Mouse (Mus musculus): Measurements from ENCODE around the gene A930018P22Rik. TPM values are rescaled to one million over a fixed set of nuclear protein-coding genes. Genes with fewer than 3 reads are reported as not detected.
"Not testable (repeated sequence)": the region's sequence is repeated elsewhere in the genome, so short reads cannot be mapped to it uniquely, and the experiment has no call there.

The A930018P22Rik gene
- polyA plus RNA-seq, 1 experiment from 2014 or later: 0.22 TPM

GRCm38 (mm10) chr2:104111170-104111797 is 11.3 kb upstream of the A930018P22Rik start:
- not testable (repeated sequence) for H3K36me3 ChIP-seq (ENCODE audit: control insufficient read depth, insufficient read depth, low read length); H3K9me3 ChIP-seq (replicated peaks; ENCODE audit: control insufficient read depth, low read length); H3K27ac ChIP-seq (ENCODE audit: low read length); H3K4me3 ChIP-seq (replicated peaks; ENCODE audit: low read length); H3K4me1 ChIP-seq (ENCODE audit: control insufficient read depth, insufficient read depth, low read length); ATAC-seq (ENCODE audit: insufficient read depth, low FRiP score); H3K4me2 ChIP-seq (ENCODE audit: low read depth, low read length); H3K27me3 ChIP-seq (ENCODE audit: control insufficient read depth, insufficient read depth, low read length); H3K9ac ChIP-seq (ENCODE audit: low read length)
- WGBS: no CpG with 5 or more reads among the region's 1 CpGs

- H3K4me3 ChIP-seq (replicated peaks; ENCODE audit: low read length); H3K4me1 ChIP-seq (ENCODE audit: control insufficient read depth, insufficient read depth, low read length); H3K36me3 ChIP-seq (ENCODE audit: control insufficient read depth, insufficient read depth, low read length); H3K9me3 ChIP-seq (replicated peaks; ENCODE audit: control insufficient read depth, low read length); H3K27me3 ChIP-seq (ENCODE audit: control insufficient read depth, insufficient read depth, low read length); H3K4me2 ChIP-seq (ENCODE audit: low read depth, low read length); ATAC-seq (ENCODE audit: insufficient read depth, low FRiP score); H3K27ac ChIP-seq (ENCODE audit: low read length); H3K9ac ChIP-seq (ENCODE audit: low read length): not testable (repeated sequence)
These were observed 9.0 kb upstream of the A930018P22Rik start for GRCm38 (mm10) chr2:104113563-104113962.

GRCm38 (mm10) chr2:104114898-104115297 is 7.7 kb upstream of the A930018P22Rik start:
- Histone ChIP-seq H3K27ac (ENCODE audit: low read length) (no peak overlapping the region), H3K4me3 (replicated peaks; ENCODE audit: low read length) (no peak overlapping the region), H3K9me3 (replicated peaks; ENCODE audit: control insufficient read depth, low read length) (no peaks in the 10 kb centered on the region), H3K4me1 (ENCODE audit: control insufficient read depth, insufficient read depth, low read length) (no peaks in the 10 kb centered on the region), H3K4me2 (ENCODE audit: low read depth, low read length) (no peak overlapping the region), H3K9ac (ENCODE audit: low read length) (no peak overlapping the region), H3K36me3 (ENCODE audit: control insufficient read depth, insufficient read depth, low read length) (no peaks in the 10 kb centered on the region), H3K27me3 (ENCODE audit: control insufficient read depth, insufficient read depth, low read length) (no peaks in the 10 kb centered on the region)
- WGBS: 79% methylated on average over 3 of the region's 3 CpGs
- ATAC-seq (ENCODE audit: insufficient read depth, low FRiP score): no peak

DNA sequence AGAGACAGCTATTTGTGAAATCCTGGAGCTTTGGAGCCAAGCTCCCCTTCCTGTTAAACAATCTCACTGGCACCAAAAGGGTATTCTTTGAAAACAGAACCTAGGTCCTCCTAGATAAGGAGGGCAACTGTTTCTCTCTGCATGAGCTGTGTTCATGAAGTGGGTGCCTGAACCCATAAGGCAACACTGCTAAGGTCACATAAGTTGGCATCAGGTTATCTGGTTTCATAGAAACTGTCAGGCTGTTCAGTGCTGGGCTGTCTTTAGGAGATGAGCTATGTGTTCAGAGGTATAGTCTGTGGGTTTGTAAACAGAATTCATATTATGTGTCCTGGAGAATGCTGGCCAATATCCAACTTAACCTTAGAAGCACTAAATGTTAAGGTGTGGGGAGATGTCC is 5.4 kb upstream of the A930018P22Rik start:
- H3K27me3 ChIP-seq (ENCODE audit: control insufficient read depth, insufficient read depth, low read length); H3K9ac ChIP-seq (ENCODE audit: low read length); H3K27ac ChIP-seq (ENCODE audit: low read length); H3K4me3 ChIP-seq (replicated peaks; ENCODE audit: low read length); H3K4me1 ChIP-seq (ENCODE audit: control insufficient read depth, insufficient read depth, low read length); H3K36me3 ChIP-seq (ENCODE audit: control insufficient read depth, insufficient read depth, low read length); ATAC-seq (ENCODE audit: insufficient read depth, low FRiP score); H3K4me2 ChIP-seq (ENCODE audit: low read depth, low read length); H3K9me3 ChIP-seq (replicated peaks; ENCODE audit: control insufficient read depth, low read length): not testable (repeated sequence)

GRCm38 (mm10) chr2:104119097-104119496 is 3.5 kb upstream of the A930018P22Rik start:
- ATAC-seq (ENCODE audit: insufficient read depth, low FRiP score): no peak
- WGBS: 53% methylated on average over 1 of the region's 1 CpGs
- no peaks in the 10 kb centered on the region for H3K9me3 ChIP-seq (replicated peaks; ENCODE audit: control insufficient read depth, low read length)

DNA sequence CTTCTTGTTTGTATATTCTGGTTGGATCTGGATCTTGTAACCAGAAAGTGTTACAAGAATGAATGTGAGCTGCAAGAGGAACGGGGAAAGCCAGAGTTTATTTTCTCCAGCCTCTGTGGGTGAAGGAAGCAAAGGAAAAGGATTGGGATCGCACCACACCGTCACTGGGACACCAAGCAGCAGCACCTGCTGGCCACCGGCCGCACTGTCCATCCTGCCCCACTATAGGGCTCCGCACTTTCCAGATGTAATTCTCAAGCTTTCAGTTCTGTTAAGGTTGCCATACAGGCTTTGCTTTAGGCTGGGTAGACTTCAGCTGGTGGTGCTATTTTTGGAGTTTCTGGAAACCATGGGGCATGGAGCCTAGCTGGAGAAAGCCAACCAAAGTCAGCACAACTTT is 2.3 kb upstream of the A930018P22Rik start:
- Histone ChIP-seq H3K4me1 (ENCODE audit: control insufficient read depth, insufficient read depth, low read length) (peaks cover 13% of the 10 kb centered on the region), H3K36me3 (ENCODE audit: control insufficient read depth, insufficient read depth, low read length) (no peaks in the 10 kb centered on the region), H3K4me3 (replicated peaks; ENCODE audit: low read length) (no peak overlapping the region), H3K9me3 (replicated peaks; ENCODE audit: control insufficient read depth, low read length) (no peaks in the 10 kb centered on the region), H3K27me3 (ENCODE audit: control insufficient read depth, insufficient read depth, low read length) (no peaks in the 10 kb centered on the region), H3K9ac (ENCODE audit: low read length) (no peak overlapping the region), H3K27ac (ENCODE audit: low read length) (peak overlapping the region; percentile 25; the same call in 1 of the 2 replicates), H3K4me2 (ENCODE audit: low read depth, low read length) (no peak overlapping the region)
- 45% methylated on average over 6 of the region's 6 CpGs for WGBS
- ATAC-seq (ENCODE audit: insufficient read depth, low FRiP score): no peak

More at GRCm38 (mm10) chr2:104119097-104119496, 3.5 kb upstream of the A930018P22Rik start:
- Histone ChIP-seq H3K4me3 (replicated peaks; ENCODE audit: low read length) (no peak overlapping the region), H3K27ac (ENCODE audit: low read length) (no peak overlapping the region), H3K27me3 (ENCODE audit: control insufficient read depth, insufficient read depth, low read length) (no peaks in the 10 kb centered on the region), H3K9ac (ENCODE audit: low read length) (no peak overlapping the region), H3K4me2 (ENCODE audit: low read depth, low read length) (no peak overlapping the region), H3K4me1 (ENCODE audit: control insufficient read depth, insufficient read depth, low read length) (peaks cover 13% of the 10 kb centered on the region), H3K36me3 (ENCODE audit: control insufficient read depth, insufficient read depth, low read length) (no peaks in the 10 kb centered on the region)

DNA sequence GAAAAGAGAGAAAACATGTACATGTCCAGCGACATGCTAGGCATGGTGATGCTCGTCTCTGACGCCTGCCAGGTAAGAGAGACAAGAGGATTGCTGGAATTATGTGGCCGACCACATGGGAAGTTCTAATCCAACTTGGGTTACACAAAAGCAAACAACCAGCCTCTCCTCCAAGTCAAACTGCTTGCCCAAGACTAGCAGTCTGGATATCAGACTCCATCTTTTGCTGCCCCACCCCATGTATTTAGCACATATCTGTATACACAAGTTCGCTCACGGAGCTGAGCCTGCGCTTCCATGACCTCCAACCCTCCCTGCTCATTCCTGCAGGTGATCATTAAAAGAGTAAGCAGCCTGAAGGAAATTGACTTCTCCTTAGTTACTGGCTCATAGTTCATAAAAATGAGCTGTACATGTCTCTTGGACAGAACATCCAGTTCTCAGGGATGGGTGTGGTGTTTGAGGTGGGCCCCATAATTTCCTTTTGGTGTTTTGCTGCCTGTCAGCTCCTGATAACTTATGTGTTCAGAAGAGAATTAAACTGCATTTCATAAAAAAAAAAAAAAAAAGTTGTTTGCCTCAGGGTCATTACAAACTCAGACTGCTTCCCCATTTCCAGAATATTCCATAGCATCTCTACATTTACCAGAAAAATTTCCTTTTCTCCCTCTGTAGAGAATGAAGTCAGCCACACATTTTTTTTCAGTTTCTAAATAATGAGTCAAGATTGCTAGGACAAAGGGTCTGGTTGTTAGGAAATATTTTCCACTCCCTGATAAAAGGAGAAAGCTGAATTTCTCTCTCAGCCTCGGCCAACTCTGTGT is 676 bp upstream of the A930018P22Rik start:
- H3K4me1 ChIP-seq (ENCODE audit: control insufficient read depth, insufficient read depth, low read length): peaks cover 13% of the 10 kb centered on the region
- peak overlapping the region; percentile 93 for H3K4me2 ChIP-seq (ENCODE audit: low read depth, low read length)
- H3K4me3 ChIP-seq (replicated peaks; ENCODE audit: low read length): peak overlapping the region; percentile 72
- no peaks in the 10 kb centered on the region for H3K27me3 ChIP-seq (ENCODE audit: control insufficient read depth, insufficient read depth, low read length)
- no peaks in the 10 kb centered on the region for H3K36me3 ChIP-seq (ENCODE audit: control insufficient read depth, insufficient read depth, low read length)
- 58% methylated on average over 8 of the region's 8 CpGs for WGBS
- no peaks in the 10 kb centered on the region for H3K9me3 ChIP-seq (replicated peaks; ENCODE audit: control insufficient read depth, low read length)
- peak overlapping the region; percentile 85; the same call in 1 of the 2 replicates for H3K9ac ChIP-seq (ENCODE audit: low read length)
- H3K27ac ChIP-seq (ENCODE audit: low read length): peak overlapping the region; percentile 82
- ATAC-seq (ENCODE audit: insufficient read depth, low FRiP score): no peak

DNA sequence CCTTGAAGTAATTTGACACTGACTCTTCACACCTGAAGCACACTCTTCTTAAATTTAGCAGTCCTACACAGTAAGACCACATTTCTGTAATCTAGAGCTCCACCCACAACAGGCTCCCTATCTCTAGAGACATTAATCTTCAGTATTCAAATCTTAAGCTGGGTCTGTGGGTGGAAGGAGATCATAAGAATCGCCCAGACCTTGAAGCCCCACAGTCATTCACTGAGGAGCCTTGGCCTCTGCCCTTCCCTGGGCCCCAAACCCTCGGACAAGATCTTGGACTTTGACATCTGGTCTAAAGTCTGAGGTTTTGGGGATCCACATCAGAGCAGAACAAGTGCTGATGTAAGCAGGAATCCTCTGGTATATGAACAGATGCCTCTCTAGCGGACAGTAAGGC is 971 bp downstream of the A930018P22Rik start:
- Histone ChIP-seq H3K4me2 (ENCODE audit: low read depth, low read length) (peak overlapping the region; percentile 93), H3K36me3 (ENCODE audit: control insufficient read depth, insufficient read depth, low read length) (no peaks in the 10 kb centered on the region), H3K27me3 (ENCODE audit: control insufficient read depth, insufficient read depth, low read length) (no peaks in the 10 kb centered on the region), H3K27ac (ENCODE audit: low read length) (no peak overlapping the region), H3K9me3 (replicated peaks; ENCODE audit: control insufficient read depth, low read length) (no peaks in the 10 kb centered on the region), H3K4me3 (replicated peaks; ENCODE audit: low read length) (peak overlapping the region; percentile 72; the same call in 1 of the 2 replicates), H3K9ac (ENCODE audit: low read length) (peak overlapping the region; percentile 85), H3K4me1 (ENCODE audit: control insufficient read depth, insufficient read depth, low read length) (peaks cover 13% of the 10 kb centered on the region)
- 39% methylated on average over 3 of the region's 3 CpGs for WGBS
- ATAC-seq (ENCODE audit: insufficient read depth, low FRiP score): no peak

- Histone ChIP-seq H3K9me3 (replicated peaks; ENCODE audit: control insufficient read depth, low read length) (no peaks in the 10 kb centered on the region), H3K4me1 (ENCODE audit: control insufficient read depth, insufficient read depth, low read length) (peaks cover 13% of the 10 kb centered on the region), H3K27me3 (ENCODE audit: control insufficient read depth, insufficient read depth, low read length) (no peaks in the 10 kb centered on the region), H3K4me3 (replicated peaks; ENCODE audit: low read length) (no peak overlapping the region), H3K9ac (ENCODE audit: low read length) (no peak overlapping the region), H3K27ac (ENCODE audit: low read length) (no peak overlapping the region), H3K36me3 (ENCODE audit: control insufficient read depth, insufficient read depth, low read length) (no peaks in the 10 kb centered on the region), H3K4me2 (ENCODE audit: low read depth, low read length) (no peak overlapping the region)
- WGBS: 76% methylated on average over 5 of the region's 5 CpGs
- no peak for ATAC-seq (ENCODE audit: insufficient read depth, low FRiP score)
These were observed 1.5 kb downstream of the A930018P22Rik start for GRCm38 (mm10) chr2:104124071-104124470.
